Mouse (Mus musculus) megakaryocyte, embryonic 14.5 days (primary cell): ENCODE data around the gene Ccdc32.

Experiments used
- FLI1 ChIP-seq: IDR thresholded peaks from 2 replicates; pipeline ENCODE4 v1.6.1; 2012; ENCODE audit warnings: low read length, inconsistent platforms, mixed read lengths
- GATA1 ChIP-seq: IDR thresholded peaks from 3 replicates; pipeline ENCODE4 v1.6.1; 2012; ENCODE audit warnings: mixed read lengths, low read length, inconsistent platforms, borderline replicate concordance

DNA sequence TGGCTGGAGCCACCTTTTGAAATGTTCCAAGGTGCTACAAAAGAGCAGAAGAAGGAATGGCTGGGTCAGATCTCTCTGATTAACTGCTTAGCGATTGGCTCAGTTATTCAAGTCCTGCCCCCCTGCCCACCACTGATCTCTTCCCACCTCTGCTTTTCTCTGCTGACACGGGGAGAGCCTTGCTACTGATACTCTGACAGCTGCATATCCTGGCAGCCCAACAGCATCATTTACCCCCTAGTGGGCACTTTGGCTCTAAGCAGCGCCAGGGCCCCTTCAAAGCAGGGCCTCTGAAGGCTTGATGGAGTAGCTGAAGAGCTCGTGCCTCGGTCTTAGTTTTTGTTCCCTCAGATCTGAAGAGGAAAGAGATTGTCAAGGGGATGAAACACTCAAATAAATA lies 10.1 kb downstream of the Ccdc32 start:
- TF ChIP-seq GATA1 (no peak), FLI1 (no peak)
